Mouse (Mus musculus) retina, postnatal 1 day (tissue): ENCODE measurements around the gene Nup107.
"Not testable (repeated sequence)": the region's sequence is repeated elsewhere in the genome, so short reads cannot be mapped to it uniquely, and the experiment has no call there.

Experiments used
- DNase-seq: peaks from one replicate; pipeline ENCODE4 v3.0.0-alpha.2; 2012

Nup107 gene

DNA sequence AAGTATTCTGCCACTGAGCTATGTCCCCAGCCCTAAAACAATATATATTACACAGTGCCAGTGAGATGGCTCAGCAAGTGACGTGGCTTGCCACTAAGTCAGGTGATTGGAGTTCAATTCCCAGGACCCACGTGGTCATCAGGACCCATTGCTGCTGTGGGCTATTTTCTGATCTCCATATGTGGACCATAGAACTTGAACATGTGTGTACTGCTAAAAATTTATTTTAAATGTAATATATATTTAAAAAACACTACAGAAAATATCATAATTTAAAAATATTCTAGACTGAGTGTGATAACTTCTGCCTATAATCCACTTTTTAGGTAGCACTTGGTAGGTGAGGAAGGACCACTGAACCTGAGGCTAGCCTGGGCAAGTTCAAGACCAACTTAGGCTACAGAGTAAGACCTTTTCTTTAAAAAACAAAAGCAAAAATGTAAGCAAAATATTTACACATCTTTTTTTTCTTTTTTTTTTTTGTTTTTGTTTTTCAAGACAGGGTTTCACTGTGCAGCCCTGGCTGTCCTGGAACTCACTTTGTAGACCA is 30.1 kb downstream of the Nup107 start:
- DNase-seq: no peak

DNA sequence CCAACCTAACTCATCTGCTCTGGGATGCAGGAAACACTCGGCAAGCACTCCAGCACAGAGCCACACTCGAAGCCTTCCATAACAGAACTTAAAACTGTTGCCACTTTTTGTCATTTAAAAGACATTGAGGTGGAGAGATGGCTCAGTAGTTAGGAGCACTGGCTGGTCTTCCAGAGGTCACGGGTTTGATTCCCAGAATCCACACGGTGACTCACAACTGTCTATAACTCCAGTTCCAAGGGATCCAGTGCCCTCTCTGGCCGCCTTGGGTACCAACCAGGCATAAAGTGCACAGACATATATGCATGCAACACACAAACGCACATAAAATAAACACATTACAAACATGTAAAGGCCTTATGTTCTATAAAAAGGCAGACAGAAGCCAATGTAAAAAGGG is 31.0 kb downstream of the Nup107 start:
- DNase-seq: no peak

DNA sequence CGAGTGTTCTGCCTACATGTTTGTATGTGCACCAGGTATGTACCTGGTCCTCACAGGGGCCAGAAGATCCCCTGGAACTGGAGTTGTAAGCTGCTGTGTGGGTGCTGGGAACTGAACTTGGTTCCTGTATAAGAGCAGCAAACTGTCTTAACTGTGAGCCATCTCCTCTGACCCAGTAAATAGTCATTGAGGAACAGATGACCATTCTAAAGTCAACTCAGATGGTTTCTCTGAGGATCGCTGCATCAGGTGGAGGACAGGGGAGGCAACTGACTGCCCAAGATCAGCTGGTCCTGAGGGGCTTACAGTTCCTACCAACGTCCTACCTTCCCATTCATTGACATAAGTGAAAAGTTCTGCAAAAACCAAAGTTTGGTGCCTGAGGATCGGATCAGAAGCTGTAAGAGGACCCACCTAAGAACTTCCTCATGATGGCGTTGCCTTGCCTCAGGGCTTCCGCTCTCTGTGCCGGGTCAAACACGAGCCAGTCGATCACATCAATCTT is 31.6 kb downstream of the Nup107 start:
- DNase-seq: no peak

GRCm38 (mm10) chr10:117759844-117760630 is 32.5 kb downstream of the Nup107 start:
- no peak for DNase-seq

DNA sequence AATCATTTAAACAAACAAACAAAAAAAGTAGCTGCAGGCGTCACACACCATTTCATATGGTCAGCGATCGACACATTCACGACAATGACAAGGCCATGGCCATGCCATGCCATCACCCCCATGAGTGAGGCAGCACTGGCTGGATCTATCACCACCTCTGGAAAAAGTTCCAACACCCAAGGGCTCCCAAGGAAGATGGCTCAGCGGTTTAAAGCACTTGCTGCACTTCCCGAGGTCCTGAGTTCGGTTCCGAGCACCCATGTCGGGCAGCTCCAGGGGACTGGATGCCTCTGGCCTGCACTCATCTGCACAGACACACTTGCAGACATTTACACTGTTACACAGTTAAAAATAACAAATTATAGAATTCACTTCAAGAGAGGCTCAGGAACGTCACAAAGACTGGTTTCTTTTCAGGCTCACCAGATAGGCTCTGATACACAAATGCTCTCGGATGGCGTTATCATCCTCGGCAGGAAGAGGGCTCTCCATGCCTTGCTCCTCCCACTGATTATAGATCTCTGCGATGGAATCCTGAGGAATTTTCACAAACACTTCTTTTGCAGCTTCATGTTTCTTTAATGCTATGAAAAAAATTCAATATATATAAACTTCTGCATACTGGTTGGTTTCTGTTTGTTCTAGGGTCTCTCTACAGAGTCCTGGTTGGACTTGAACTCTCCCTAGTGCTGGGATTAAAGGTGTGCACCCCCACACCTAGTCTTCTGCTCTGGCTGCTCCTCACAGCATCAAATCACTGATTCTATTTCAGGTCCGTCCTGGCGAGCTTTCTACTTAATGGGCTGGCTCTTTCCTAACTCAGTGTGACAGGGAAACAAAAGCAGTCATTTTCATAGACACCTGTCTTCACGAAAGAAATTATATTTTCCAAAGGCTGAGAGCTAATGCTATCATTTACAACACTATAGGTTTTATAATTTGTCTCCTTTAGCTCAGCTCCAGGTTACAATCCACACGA is 33.5 kb downstream of the Nup107 start:
- no peak for DNase-seq

DNA sequence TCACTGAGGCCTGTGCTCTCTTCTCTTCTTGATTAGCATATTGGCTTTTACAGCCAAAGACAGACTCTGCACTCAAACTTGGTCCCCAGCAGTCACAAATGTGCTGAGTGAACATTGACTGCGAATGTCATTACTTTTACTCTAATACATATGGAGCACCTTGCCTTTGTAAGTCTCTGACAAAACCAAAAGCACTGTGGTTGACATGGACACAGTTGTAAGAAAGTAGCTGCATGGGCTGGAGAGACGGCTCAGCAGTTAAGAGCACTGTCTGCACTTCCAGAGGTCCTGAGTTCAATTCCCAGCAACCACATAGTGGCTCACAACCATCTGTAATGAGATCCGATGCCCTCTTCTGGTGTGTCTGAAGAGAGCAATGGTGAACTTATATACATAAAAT is 34.2 kb downstream of the Nup107 start:
- DNase-seq: not testable (repeated sequence)

DNA sequence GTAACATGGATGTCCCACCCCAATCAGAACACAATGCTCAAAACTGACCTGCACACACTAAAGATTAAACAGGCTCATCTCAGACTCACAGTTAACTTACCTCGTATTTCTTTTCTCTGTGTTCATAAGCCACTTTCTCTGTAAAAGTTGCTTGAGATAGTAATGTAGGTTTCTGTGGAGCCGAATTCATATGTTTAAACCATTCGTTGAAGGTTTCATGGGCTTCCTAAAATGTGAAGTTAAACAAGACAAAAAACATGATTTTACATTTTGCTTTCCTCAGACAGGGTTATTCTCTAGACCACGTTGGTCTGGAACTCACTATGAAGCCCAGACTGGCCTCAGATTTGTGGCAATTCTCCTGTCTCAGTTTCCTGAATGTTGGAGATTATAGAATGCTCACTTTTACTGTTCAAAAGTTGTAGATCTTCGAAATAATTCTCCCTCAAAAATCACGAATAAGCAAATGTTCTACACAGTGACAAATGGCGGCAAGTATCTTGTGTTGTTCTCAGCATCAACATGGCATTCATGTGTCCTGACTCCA is 34.6 kb downstream of the Nup107 start:
- no peak for DNase-seq

GRCm38 (mm10) chr10:117757259-117757658 is 35.2 kb downstream of the Nup107 start:
- no peak for DNase-seq

DNA sequence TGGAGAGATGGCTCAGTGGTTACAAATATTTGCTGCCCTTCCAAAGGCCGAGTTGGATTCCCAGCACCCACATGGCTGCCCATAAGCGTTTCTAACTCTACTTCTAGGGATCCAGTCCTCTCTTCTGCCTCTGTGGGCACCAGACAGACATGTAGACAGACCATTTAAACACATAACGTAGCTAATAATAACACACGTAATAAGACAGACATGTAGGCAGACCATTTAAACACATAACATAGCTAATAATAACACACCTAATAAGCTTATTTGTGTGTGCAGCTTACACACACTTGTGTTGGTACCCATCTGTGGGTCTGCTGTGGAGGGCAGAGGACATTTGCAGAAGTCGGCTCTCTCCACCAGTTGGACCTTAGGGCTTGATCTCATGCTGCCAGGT is 35.7 kb downstream of the Nup107 start:
- DNase-seq: no peak

DNA sequence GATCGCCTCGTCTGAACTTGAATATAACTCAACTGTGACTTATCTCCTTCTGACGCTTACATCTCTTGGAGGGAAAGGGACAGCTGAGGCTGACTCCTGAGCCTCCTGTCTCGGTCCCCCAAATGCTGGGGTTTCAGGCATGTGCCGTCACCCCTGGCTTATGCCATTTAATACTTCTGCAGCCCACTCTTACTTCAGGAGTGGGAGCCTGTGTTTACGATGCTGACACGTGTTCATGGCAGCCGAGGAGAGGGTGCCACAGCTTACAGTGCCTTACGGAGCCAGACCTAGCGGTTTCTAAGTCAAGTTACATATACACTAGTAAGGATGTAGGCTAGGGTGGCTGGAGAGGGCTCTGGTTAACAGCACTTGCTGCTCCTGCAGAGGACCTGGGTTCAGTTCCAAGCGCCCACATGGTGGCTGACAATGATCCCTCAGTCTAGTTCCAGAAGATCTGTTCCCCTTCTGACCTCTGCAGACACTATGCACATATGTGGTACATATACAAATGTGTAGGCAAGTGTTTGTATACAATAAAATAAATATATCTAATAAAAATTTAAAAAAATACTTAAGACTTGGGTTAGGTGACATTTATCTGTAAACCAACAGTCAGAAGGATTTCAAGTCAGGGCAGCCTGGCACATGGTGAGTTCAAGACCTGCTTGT is 36.6 kb downstream of the Nup107 start:
- DNase-seq: no peak

GRCm38 (mm10) chr10:117755086-117755798 is 37.3 kb downstream of the Nup107 start:
- no peak for DNase-seq

GRCm38 (mm10) chr10:117754609-117754940 is 37.9 kb downstream of the Nup107 start:
- no peak for DNase-seq

GRCm38 (mm10) chr10:117753711-117754608 is 38.5 kb downstream of the Nup107 start:
- no peak for DNase-seq

GRCm38 (mm10) chr10:117752851-117753647 is 39.5 kb downstream of the Nup107 start:
- no peak for DNase-seq

DNA sequence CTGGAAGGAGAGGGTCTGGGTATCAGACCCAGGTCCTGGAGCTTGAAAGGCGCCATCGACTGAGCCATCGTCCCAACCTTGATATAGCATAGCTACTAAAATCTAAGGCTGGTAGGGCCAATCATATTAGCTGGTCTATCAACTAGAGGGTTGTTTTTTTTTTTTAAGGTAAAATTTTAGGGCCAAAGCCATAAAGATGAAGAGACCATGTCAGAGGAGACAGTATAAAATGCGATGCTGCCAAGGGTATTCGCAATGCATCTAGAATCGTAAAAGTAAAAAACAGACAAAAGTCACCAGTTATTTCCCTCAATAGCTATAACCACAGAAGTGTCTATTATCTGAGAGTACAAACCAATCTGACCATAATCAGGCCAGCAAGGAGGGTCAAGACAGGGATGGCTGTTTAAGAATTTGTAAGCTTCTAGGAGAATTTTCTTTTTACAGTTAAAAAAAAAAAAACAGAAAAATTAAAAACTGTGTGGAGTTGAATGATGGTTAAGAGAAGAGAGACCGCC is 40.1 kb downstream of the Nup107 start:
- DNase-seq: no peak

DNA sequence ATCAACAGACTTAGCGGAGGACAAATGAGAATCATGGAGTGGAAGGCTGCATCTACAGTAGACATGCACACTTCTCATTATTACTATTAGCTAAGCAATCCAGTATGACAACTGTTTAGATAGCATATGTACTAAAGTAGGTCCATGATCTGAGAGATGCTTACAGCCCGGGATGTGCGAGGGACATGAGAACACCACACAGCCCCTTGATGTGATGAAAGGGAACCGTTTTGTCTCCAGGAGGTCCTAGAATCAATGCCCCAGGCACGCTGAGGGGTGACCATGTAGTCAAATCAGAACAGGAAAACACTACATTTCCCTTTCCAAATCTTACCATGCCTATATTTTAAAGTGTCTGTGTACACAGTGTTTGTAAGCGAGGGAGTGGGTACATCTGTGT is 40.8 kb downstream of the Nup107 start:
- DNase-seq: no peak

DNA sequence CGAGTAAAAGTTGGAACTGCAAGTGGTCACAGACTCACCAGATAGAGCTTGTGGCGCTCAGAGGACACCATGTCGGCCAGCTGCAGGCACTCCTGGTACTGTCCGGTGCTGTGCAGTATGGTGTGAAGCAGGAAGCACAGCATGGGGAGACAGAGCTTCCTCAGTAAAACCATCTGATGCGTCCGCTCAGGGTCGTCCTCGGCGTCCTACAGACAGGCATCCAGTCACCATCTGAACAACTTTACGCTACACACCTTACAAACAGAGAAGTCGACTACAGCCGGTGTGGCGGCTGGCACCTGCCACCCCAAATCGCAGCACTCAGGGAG is 41.3 kb downstream of the Nup107 start:
- DNase-seq: no peak

DNA sequence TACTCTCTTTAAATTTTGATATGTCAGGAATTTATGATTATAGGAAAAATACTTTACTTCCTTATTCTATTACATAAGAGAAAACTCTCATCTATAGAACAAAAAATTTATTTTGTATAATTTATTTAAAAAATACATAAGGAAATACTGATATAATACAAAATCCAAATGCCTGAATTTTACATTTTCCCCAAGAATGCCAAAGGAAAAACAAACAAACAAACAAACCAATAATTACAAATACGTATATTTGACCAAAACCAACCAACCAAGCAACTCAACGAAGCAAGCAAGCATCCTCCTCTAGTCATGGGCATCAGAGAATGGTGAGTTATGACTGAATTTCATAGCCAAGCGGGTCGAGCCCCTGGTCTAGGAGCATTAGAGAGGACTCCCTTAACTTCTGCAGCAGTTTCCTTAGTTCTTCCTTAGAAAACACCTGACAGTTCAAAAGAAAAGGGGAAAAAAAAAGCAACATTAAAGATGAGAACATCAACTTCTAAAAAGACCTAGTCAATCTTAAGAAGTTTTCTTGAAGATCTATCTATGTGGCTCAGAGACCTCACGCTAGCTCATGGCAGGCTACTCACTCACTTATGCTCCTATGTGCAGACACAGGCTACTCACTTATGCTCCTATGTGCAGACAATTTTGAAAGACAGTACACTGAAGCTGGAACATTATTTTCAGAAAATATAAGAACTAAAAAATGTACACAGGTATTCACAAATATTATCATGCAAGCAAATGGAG is 41.8 kb downstream of the Nup107 start:
- DNase-seq: no peak

DNA sequence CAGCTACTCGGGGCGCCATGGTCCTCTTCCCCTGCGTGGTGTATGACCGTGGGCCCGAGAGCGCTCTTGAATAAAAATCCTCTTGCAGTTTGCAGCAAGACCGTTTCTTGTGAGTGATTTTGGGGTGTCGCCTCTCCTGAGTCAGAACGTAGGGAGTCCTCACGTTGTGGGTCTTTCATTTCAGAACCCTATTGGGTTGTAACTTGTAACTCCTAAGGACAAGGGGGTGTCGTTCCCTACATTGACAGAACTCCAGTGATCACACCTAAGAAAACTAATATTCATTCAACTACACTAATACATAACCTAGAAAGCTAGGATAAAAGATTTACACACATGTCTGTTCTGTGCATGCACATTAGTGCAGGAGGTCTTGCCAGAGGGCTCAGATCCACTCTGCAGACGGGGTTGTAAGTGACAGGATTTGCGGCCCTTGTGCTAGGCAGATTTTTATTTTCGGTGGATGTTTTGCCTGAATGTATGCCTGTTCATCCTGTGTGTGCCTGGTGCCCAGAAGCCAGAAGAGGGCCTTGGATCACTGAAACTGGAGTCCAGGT is 42.6 kb downstream of the Nup107 start:
- DNase-seq: no peak
